Comparison of ENCODE assay signal across 11 mouse cellular contexts in the genomic region with DNA sequence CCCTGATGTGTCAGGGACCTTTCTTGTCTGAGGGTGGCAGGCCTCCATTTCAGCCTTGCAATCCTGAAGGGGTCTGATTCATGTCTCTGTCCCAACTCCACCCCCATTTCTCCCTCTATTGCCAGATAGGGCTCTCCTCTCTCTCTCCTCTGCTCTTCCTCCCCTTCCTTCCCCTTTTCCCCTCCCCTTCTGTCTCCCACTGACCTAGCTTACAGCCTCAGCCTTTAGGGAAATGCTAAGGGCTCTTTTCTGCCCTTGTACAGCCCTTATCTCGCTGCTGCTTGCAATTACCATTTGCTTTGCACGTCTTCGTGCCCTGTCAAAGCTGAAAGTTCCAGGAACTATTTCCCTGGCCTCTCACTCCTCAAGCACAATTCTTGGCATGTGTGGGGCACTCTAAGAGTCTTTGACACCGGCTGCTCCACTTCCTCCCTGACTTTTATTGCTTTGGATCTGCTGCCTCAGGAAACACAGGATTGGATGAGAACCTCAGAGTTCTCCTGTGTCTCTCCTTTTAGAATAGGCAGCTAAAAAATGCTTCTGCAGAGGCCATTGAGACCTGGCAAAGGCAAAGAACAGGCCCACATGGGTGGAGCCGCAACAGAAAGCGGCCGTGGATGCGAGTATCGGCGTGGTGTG.
DNase-seq lines count a peak whose midpoint lies in the region; ATAC-seq and TF ChIP-seq lines count a peak whose summit lies in the region.
"Had no signal": no experiment of that assay in that cellular context is flagged by ENCODE, and none has a peak within 500 bp of the region (broad histone marks: within the 10 kb centered on the region; RNA-seq: fewer than 3 reads in every experiment).

No protein-coding gene starts in this region.

- WGBS in heart, embryonic 15.5 days, result 50% methylated on average over 10 of the region's 10 CpGs
- WGBS in lung, adult 2 months, result 42% methylated on average over 10 of the region's 10 CpGs

- ATAC-seq in heart, embryonic 15.5 days (replicated peaks; ENCODE audit: insufficient number of reproducible peaks, insufficient read depth, low FRiP score, low read depth), result peak; percentile 18; the same call in 1 of the 2 replicates

- peaks cover 10% of the 10 kb centered on the region for H3K4me1 ChIP-seq in heart, embryonic 15.5 days (replicated peaks)
- no peaks in the 10 kb centered on the region; the same call in 1 of the 2 replicates for H3K4me1 ChIP-seq in lung, adult 2 months (ENCODE audit: control insufficient read depth, insufficient read depth, low read length)
- H3K4me1 ChIP-seq: liver, embryonic 13.5 days had no signal

- H3K27ac ChIP-seq in heart, embryonic 15.5 days, result peak overlapping the region; percentile 53
- H3K27ac ChIP-seq: liver, embryonic 13.5 days had no signal

- no peak overlapping the region for H3K4me2 ChIP-seq in heart, embryonic 15.5 days
- H3K4me2 ChIP-seq: liver, embryonic 13.5 days had no signal

- no peak for DNase-seq in heart, adult 18-20 months
- DNase-seq in ZHBTc4 (ENCODE audit: low read depth, low spot score), result peak; percentile 14
- DNase-seq in kidney, adult 8-10 months, result peak; percentile 23 to 38
- DNase-seq in lung, adult 2 months, result peak; percentile 16
- DNase-seq in retina, postnatal 1 day, result no peak
- DNase-seq in layer of hippocampus, adult 18-20 months (ENCODE audit: low spot score in 2 of 2), result no peak
- no peak for DNase-seq in urinary bladder, postnatal 25 days (ENCODE audit: low spot score)
- DNase-seq: cerebellum, adult 9-11 months; liver, embryonic 13.5 days; thymus, postnatal 14 days had no signal

- H3K9ac ChIP-seq in heart, embryonic 15.5 days, result no peak overlapping the region
- H3K9ac ChIP-seq: liver, embryonic 13.5 days had no signal

- TF ChIP-seq POLR2A in lung, adult 2 months (IDR thresholded peaks at IDR 0.05; ENCODE audit: borderline replicate concordance, extremely low read depth, low read depth, low read length), result no peak

- no peaks in the 10 kb centered on the region for H3K36me3 ChIP-seq in heart, embryonic 15.5 days
- H3K36me3 ChIP-seq: liver, embryonic 13.5 days had no signal

- H3K27me3 ChIP-seq in heart, embryonic 15.5 days, result no peaks in the 10 kb centered on the region
- H3K27me3 ChIP-seq: liver, embryonic 13.5 days had no signal

- no peaks in the 10 kb centered on the region for H3K9me3 ChIP-seq in heart, embryonic 15.5 days (replicated peaks)
- H3K9me3 ChIP-seq: liver, embryonic 13.5 days had no signal

- no peak overlapping the region for H3K4me3 ChIP-seq in heart, embryonic 15.5 days
- H3K4me3 ChIP-seq in lung, adult 2 months (replicated peaks; ENCODE audit: extremely low read depth, low read depth, low read length), result no peak overlapping the region
- H3K4me3 ChIP-seq: liver, embryonic 13.5 days had no signal

- no peak for TF ChIP-seq CTCF in lung, adult 2 months (IDR thresholded peaks at IDR 0.05; ENCODE audit: insufficient read depth, low read length)

Comparison
In these comparisons a context has a peak if more than half of its experiments do, and no peak if none do; other contexts are left out.
1. DNase-seq: peak in ZHBTc4 (single experiment), kidney, adult 8-10 months (2 of 2) and lung, adult 2 months (single experiment); none in heart, adult 18-20 months (0 of 2), retina, postnatal 1 day (single experiment), layer of hippocampus, adult 18-20 months (0 of 2) and urinary bladder, postnatal 25 days (single experiment).